Comparison of ENCODE assay signal across 10 mouse cellular contexts in genomic region chr8:120072259-120072658, GRCm38 (mm10). TPM values are rescaled to one million over a fixed set of nuclear protein-coding genes. Genes with fewer than 3 reads are reported as not detected.
A peak's percentile ranks its signal among the peaks of the same experiment; 100 is the strongest.
DNase-seq lines count a peak whose midpoint lies in the region; ATAC-seq lines count a peak whose summit lies in the region.
"Had no signal": no experiment of that assay in that cellular context is flagged by ENCODE, and none has a peak within 500 bp of the region (broad histone marks: within the 10 kb centered on the region; RNA-seq: fewer than 3 reads in every experiment).

No protein-coding gene starts in this region.

- no peaks in the 10 kb centered on the region for H3K36me3 ChIP-seq in lung, embryonic 16.5 days (ENCODE audit: control insufficient read depth, insufficient read depth, low read length)
- no peaks in the 10 kb centered on the region for H3K36me3 ChIP-seq in stomach, embryonic 16.5 days (ENCODE audit: control insufficient read depth, insufficient read depth, low read length)
- H3K36me3 ChIP-seq in hindbrain, embryonic 13.5 days = no peaks in the 10 kb centered on the region
- H3K36me3 ChIP-seq: intestine, embryonic 15.5 days had no signal

- ATAC-seq in lung, embryonic 16.5 days (ENCODE audit: low read depth) = peak; percentile 7; the same call in 1 of the 2 replicates
- ATAC-seq in stomach, embryonic 16.5 days (ENCODE audit: insufficient read depth, low FRiP score) = no peak
- ATAC-seq in hindbrain, embryonic 13.5 days (ENCODE audit: low FRiP score) = no peak

- intact Hi-C loops in left cerebral cortex, postnatal 25 days (cut with DNase I) = loop anchor here (1.0 to 5.0 kb wide), 3 partner anchors 80 to 210 kb away; partner anchors contain the start of genes Crispld2 and Klhl36

- no peak overlapping the region for H3K4me3 ChIP-seq in lung, embryonic 16.5 days (ENCODE audit: low read length)
- H3K4me3 ChIP-seq in stomach, embryonic 16.5 days (replicated peaks; ENCODE audit: low read length) = no peak overlapping the region
- H3K4me3 ChIP-seq in hindbrain, embryonic 13.5 days = no peak overlapping the region
- H3K4me3 ChIP-seq: intestine, embryonic 15.5 days; megakaryocyte, embryonic 14.5 days had no signal

- no peaks in the 10 kb centered on the region for H3K27me3 ChIP-seq in lung, embryonic 16.5 days (ENCODE audit: control insufficient read depth, insufficient read depth, low read depth, low read length)
- H3K27me3 ChIP-seq in stomach, embryonic 16.5 days (ENCODE audit: control insufficient read depth, insufficient read depth, low read length) = no peaks in the 10 kb centered on the region
- H3K27me3 ChIP-seq in hindbrain, embryonic 13.5 days = 0 out of 2 replicates have a peak, but pooled peaks cover 2% of the 10 kb centered on the region
- H3K27me3 ChIP-seq: intestine, embryonic 15.5 days had no signal

- H3K9me3 ChIP-seq in lung, embryonic 16.5 days (ENCODE audit: control insufficient read depth, low read length) = no peaks in the 10 kb centered on the region
- H3K9me3 ChIP-seq in stomach, embryonic 16.5 days (replicated peaks; ENCODE audit: control insufficient read depth, low read length) = no peaks in the 10 kb centered on the region
- H3K9me3 ChIP-seq in hindbrain, embryonic 13.5 days = no peaks in the 10 kb centered on the region
- H3K9me3 ChIP-seq: intestine, embryonic 15.5 days had no signal

- H3K4me1 ChIP-seq in lung, embryonic 16.5 days (replicated peaks; ENCODE audit: control insufficient read depth, insufficient read depth, low read length) = peaks cover 5% of the 10 kb centered on the region
- H3K4me1 ChIP-seq in stomach, embryonic 16.5 days (ENCODE audit: control insufficient read depth, insufficient read depth, low read length) = peaks cover 29% of the 10 kb centered on the region
- H3K4me1 ChIP-seq in hindbrain, embryonic 13.5 days (replicated peaks) = peaks cover 14% of the 10 kb centered on the region; the same call in 1 of the 2 replicates
- H3K4me1 ChIP-seq: megakaryocyte, embryonic 14.5 days had no signal

- peak; percentile 35 for DNase-seq in gastrocnemius, adult 18-20 months (ENCODE audit: low spot score)
- no peak for DNase-seq in gastrocnemius, postnatal 4 days (ENCODE audit: low spot score in 2 of 2)
- DNase-seq in lung, adult 18-20 months = no peak
- DNase-seq in cerebellum, adult 18-20 months = peak; percentile 76 to 85
- DNase-seq in left cerebral cortex, postnatal 25 days (ENCODE audit: low spot score in 2 of 2) = no peak

- H3K9ac ChIP-seq in lung, embryonic 16.5 days (ENCODE audit: low read length) = no peak overlapping the region
- H3K9ac ChIP-seq in stomach, embryonic 16.5 days (ENCODE audit: low read length) = 0 out of 2 replicates have a peak overlapping the region, but pooled peaks have one; percentile 31
- H3K9ac ChIP-seq in hindbrain, embryonic 13.5 days = no peak overlapping the region
- H3K9ac ChIP-seq: intestine, embryonic 15.5 days had no signal

- no peak overlapping the region for H3K4me2 ChIP-seq in lung, embryonic 16.5 days (ENCODE audit: low read depth, low read length)
- H3K4me2 ChIP-seq in stomach, embryonic 16.5 days (ENCODE audit: low read depth, low read length) = no peak overlapping the region
- H3K4me2 ChIP-seq in hindbrain, embryonic 13.5 days = no peak overlapping the region
- H3K4me2 ChIP-seq: intestine, embryonic 15.5 days had no signal

- WGBS in lung, embryonic 16.5 days = 66% methylated on average over 9 of the region's 9 CpGs
- WGBS in stomach, embryonic 16.5 days = 51% methylated on average over 9 of the region's 9 CpGs
- WGBS in hindbrain, embryonic 13.5 days = 60% methylated on average over 9 of the region's 9 CpGs

- H3K27ac ChIP-seq in lung, embryonic 16.5 days (ENCODE audit: low read length) = no peak overlapping the region
- H3K27ac ChIP-seq in stomach, embryonic 16.5 days (ENCODE audit: low read length) = peak overlapping the region; percentile 18; the same call in 1 of the 2 replicates
- H3K27ac ChIP-seq in hindbrain, embryonic 13.5 days = no peak overlapping the region
- H3K27ac ChIP-seq: intestine, embryonic 15.5 days had no signal

RNA-seq across cellular contexts. Expression of gene Zdhhc7, which starts 29.0 kb away (rescaled TPM):
- 10 to 100 TPM; 20.4 to 24.6 TPM for total RNA-seq in gastrocnemius, adult 18-20 months (2021)
- 10 to 100 TPM; 29.0 to 29.9 TPM for total RNA-seq in gastrocnemius, postnatal 4 days (2021)
- polyA plus RNA-seq in lung, embryonic 16.5 days (2015; fragmentation: Nextera tagmentation; extraction: Ambion mirVana) = 35.3 and 35.6 TPM in 2 replicates
- 30.2 and 31.1 TPM in 2 replicates for polyA plus RNA-seq in stomach, embryonic 16.5 days (2015; fragmentation: Nextera tagmentation; extraction: Ambion mirVana)
- total RNA-seq in left cerebral cortex, postnatal 25 days (2021) = 10 to 100 TPM; 36.5 to 40.0 TPM
- 27.9 and 29.3 TPM in 2 replicates for polyA plus RNA-seq in hindbrain, embryonic 13.5 days (2015; fragmentation: Nextera tagmentation; extraction: Ambion mirVana)

RNA-seq across cellular contexts. Expression of gene 6430548M08Rik, which starts 41.7 kb away (rescaled TPM):
- total RNA-seq in gastrocnemius, adult 18-20 months (2021) = 10 to 100 TPM; 23.3 to 45.0 TPM
- total RNA-seq in gastrocnemius, postnatal 4 days (2021) = 10 to 100 TPM; 13.0 to 14.2 TPM
- polyA plus RNA-seq in lung, embryonic 16.5 days (2015; fragmentation: Nextera tagmentation; extraction: Ambion mirVana) = 8.5 and 10.4 TPM in 2 replicates
- 7.5 and 9.1 TPM in 2 replicates for polyA plus RNA-seq in stomach, embryonic 16.5 days (2015; fragmentation: Nextera tagmentation; extraction: Ambion mirVana)
- total RNA-seq in left cerebral cortex, postnatal 25 days (2021) = 100 to 1,000 TPM; 221 to 232 TPM
- polyA plus RNA-seq in hindbrain, embryonic 13.5 days (2015; fragmentation: Nextera tagmentation; extraction: Ambion mirVana) = 23.2 and 24.8 TPM in 2 replicates

Comparison
In these comparisons a context has a peak if more than half of its experiments do, and no peak if none do; other contexts are left out.
1. DNase-seq: peak in gastrocnemius, adult 18-20 months (single experiment) and cerebellum, adult 18-20 months (2 of 2); none in gastrocnemius, postnatal 4 days (0 of 2), lung, adult 18-20 months (0 of 2) and left cerebral cortex, postnatal 25 days (0 of 2).
2. RNA of gene 6430548M08Rik, which starts 41.7 kb away (total RNA-seq): 221 to 232 TPM in left cerebral cortex, postnatal 25 days; 23.3 to 45.0 TPM in gastrocnemius, adult 18-20 months and 13.0 to 14.2 TPM in gastrocnemius, postnatal 4 days; every median in the first group is over 4 times any median in the second.